Mouse (Mus musculus) 3T3-L1 (cell line): ENCODE measurements around the gene Serpinb1a.
"Not testable (repeated sequence)": the region's sequence is repeated elsewhere in the genome, so short reads cannot be mapped to it uniquely, and the experiment has no call there.

Experiments
- DNase-seq: peaks from one replicate; pipeline ENCODE4 v3.0.0-alpha.2; 2015; ENCODE audit warnings: low read depth, low spot score

Gene Serpinb1a

GRCm38 (mm10) chr13:32850668-32851404, at the start of gene Serpinb1a:
Gene Serpinb1a (minus strand): TSS chr13:32851185.
- DNase-seq, result peak; percentile 73

GRCm38 (mm10) chr13:32900639-32901038, 49.7 kb upstream of the Serpinb1a start:
- peak; percentile 83 for DNase-seq

DNA sequence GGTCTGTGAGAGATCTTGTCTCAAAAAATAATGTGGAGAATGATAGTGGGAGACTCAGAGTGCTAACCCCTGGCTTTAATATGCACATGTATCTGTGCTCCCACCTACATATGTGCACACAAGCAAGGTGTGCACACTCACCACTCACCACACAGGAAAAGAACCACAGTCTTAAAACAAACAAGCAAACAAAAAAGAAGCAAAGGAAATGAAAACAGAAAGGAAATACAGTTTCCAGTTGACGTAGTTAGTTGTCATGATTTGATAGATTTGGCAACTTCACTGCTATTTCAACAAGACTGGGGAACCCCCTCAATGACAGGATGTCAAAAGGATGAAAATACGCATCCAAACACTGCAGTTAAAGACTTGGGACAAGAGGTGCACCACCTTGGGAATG, 48.1 kb upstream of the Serpinb1a start:
- not testable (repeated sequence) for DNase-seq

DNA sequence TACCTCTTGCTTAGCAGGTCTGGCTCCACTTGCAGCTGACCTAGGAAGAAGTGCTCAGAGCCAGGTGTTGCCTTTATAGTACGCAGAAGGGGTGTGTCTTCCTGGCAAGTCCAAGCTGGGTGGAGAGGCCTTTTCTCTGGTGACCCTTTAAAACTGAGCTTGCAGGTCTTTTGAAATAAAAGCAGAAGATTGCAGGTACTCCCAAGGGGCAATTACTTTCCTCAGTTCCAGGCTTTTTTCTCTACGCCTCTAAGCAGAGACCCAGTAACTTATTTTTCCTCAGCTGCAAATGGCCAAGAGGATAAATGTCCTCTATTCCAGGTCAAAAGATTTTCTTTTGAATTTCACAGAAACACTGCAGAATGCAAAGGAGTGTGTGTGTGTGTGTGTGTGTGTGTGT, 47.1 kb upstream of the Serpinb1a start, which contains the start of gene Serpinb1c:
Gene Serpinb1c, minus strand, starts transcription at position 101 of the 400 bp plus-strand sequence.
- no peak for DNase-seq

- DNase-seq, result no peak
Observed at GRCm38 (mm10) chr13:32896931-32897330, 45.9 kb upstream of the Serpinb1a start.

DNA sequence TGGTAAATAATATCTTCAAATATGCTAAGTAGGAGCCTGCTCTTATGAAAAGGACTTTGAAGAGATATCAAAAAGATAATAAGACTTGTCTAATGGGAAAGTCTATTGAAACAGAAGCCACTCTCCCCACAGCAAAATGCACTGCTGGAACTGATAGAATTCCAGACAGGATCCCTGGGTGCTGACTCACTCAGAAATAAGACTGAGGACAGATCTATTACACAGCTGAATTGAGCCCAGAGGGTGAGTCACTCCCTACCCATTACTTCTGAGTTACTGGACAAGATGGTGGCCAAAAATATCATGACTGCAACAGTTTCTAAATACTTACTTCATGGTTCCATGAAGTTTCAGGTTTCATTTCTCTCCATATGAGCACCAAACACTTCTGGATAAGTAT, 33.8 kb upstream of the Serpinb1a start:
- DNase-seq, result peak; percentile 94

- no peak for DNase-seq
Observed at GRCm38 (mm10) chr13:32873862-32874261, 22.9 kb upstream of the Serpinb1a start.

DNA sequence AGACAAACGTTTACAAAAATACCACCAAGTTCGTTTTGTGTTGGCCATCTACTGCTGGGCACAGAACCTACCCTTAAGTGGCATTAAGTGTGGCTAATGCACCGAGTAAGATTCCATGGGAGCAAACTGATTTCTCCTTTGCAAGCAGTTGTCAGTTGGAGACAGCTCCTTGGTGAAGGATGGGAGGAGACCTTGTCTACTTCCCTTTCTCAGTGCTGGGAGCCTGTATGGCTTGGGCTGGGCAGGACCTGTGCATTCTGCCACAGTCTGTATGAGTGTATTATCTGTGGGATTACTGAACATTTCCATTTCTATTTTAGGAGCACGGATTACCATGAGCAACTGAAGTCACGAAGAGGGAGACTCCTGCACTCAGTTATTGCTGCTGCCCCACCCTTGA, 17.9 kb upstream of the Serpinb1a start:
- DNase-seq, result no peak

DNA sequence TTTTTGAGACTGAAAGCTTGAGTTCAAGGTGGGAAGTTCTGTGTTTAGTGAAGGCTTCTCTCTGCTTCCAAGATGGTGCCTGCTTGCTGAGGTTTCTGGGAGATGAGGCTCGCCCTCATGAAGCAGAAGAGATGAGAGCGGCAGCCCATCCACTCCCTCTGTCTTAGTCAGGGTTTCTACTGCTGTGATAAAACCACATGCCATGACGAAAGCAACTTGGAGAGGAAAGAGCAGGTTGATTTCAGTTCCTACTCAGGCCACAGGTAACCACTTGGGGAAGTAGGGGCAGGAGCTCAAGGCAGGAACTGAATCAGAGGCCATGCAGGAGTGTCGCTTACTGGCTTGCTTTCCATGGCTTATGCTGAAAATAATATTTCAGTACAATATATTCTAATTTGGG, 17.2 kb upstream of the Serpinb1a start:
- DNase-seq, result not testable (repeated sequence)

GRCm38 (mm10) chr13:32867030-32867429, 16.0 kb upstream of the Serpinb1a start:
- no peak for DNase-seq

- DNase-seq, result peak; percentile 90
Observed at GRCm38 (mm10) chr13:32866484-32866883, 15.5 kb upstream of the Serpinb1a start.

- peak; percentile 40 for DNase-seq
Observed at GRCm38 (mm10) chr13:32865591-32865990, 14.6 kb upstream of the Serpinb1a start.

- DNase-seq, result not testable (repeated sequence)
Observed at GRCm38 (mm10) chr13:32864529-32864928, 13.5 kb upstream of the Serpinb1a start.

DNA sequence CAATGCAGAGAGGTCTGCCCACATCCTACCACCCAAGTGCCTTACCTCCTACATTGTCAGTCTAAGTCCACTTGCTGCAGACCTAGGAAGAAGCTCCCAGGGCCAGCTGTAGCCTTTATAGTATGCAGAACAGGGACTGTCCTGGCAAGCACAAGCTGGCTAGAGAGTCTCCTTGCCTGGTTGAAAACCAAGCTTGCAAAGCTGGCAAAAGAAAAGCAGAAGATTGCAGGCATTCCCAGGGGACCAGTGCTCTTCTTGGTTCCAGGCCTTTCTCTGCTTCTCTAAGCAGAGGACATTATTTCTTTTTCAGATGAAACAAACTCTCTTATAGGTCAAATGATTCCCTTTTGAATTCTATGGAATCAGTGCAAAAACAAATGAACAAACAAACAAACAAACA, 12.5 kb upstream of the Serpinb1a start:
- DNase-seq, result no peak

- peak; percentile 66 for DNase-seq
Observed at GRCm38 (mm10) chr13:32860821-32861220, 9.8 kb upstream of the Serpinb1a start.

- DNase-seq, result no peak
Observed at GRCm38 (mm10) chr13:32853073-32853472, 2.1 kb upstream of the Serpinb1a start.

GRCm38 (mm10) chr13:32852539-32852938, 1.6 kb upstream of the Serpinb1a start:
- DNase-seq, result no peak

DNA sequence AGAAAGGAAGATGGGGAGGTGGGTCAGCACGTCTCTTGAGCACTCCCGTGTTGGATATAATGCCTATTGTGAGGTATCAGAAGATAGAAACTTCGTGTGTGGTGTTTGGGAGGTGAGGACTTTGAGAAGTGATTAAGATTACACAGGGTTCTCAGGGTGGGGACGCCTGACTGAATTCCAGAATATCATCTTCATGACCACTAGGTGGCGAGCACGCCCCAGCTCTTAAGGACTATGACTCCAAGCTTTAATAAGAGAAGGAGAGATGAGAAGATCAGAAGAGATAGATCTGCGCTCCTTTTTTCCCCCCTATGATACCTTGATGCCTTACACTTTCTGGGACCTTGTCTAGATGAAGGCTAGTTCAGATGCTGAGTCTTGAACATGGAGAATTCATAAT, 982 bp upstream of the Serpinb1a start:
- peak; percentile 82 for DNase-seq

GRCm38 (mm10) chr13:32850156-32850555, 829 bp downstream of the Serpinb1a start:
- no peak for DNase-seq

DNA sequence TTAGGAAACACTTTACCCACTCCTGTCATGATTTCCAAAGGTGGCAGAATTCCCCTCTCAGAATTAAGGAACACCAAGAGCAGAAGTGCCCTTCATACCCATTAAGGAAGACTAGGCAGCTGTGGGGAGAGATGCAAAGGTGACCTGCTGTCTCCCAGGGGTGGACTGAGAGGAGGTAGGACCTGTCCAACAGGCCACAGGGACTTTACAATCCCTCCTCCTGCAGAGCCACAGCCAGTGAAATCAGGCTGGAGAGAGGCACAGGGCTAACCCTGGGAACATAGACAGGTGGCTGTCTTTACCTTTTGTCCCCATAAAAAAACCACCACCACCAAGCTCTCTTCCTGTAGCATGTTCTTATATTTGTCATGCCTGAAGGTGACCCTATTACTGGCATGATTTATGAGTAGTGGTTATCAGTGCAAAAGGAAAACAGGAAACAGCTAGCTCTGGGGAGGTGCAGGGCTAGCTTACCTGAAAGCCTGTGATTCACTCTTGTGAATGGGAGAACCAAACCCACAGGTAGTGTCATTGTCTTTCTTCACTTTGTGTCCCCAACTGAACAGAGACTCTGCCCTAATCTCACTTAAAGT, 1.4 kb downstream of the Serpinb1a start:
- no peak for DNase-seq

DNA sequence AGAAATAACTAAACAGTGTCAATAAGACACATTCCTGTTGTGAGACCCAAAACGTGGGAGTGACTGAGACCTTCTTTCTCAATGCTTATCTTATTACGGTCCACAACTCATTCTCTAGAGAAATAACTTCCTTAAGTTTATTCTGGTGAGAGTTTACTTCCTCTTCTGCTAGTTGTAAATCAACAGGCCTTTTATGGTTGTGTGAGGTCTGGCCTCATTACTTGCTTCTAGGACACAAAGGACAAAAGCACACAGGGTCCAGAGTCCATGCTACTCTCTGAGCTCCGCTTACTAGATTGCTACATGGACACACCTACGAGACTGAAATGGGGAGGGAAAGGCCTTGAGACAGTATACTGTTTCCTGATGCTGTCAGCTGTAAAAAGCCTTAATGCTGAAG, 1.9 kb downstream of the Serpinb1a start:
- DNase-seq, result no peak

- peak; percentile 86 for DNase-seq
Observed at GRCm38 (mm10) chr13:32846221-32846620, 4.8 kb downstream of the Serpinb1a start.

DNA sequence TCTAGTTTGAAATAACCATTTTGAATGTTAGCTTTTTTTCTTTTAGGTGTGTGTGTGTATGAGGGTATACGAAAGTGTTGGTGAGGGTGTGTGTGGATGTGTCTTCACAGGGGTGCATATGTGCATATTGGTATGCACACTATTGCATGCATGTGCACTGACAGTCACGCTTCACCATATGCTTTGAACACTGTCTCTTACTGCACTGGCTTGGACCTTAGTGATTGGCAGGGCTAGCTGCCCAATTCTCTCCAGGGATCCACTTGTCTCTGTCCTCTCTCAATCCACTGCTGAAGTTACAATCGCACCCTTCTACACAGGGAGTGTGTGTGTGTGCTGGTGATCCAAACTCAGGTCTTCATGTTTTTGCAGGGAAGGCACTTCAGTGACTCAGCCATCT, 9.6 kb downstream of the Serpinb1a start:
- DNase-seq, result no peak
